Mouse (Mus musculus) cortical plate, adult 2 months (tissue): Measurements from ENCODE around the gene Pcsk2. TPM values are rescaled to one million over a fixed set of nuclear protein-coding genes. Genes with fewer than 3 reads are reported as not detected.

Experiments
- H3K27ac ChIP-seq: fragments of 200-500 bp; 2 replicates; pipeline ENCODE4 v1.5.1; 2012; ENCODE audit warnings: low read length, control low read depth, inconsistent platforms; ENCODE audit not compliant: insufficient read depth
- H3K4me1 ChIP-seq: fragments of 200-500 bp; 2 replicates; pipeline ENCODE4 v1.6.1; 2011; ENCODE audit warnings: low read length; ENCODE audit not compliant: control insufficient read depth, insufficient read depth
- H3K4me3 ChIP-seq: fragments of 200-500 bp; 2 replicates; pipeline ENCODE4 v1.5.1; 2011; ENCODE audit warnings: mild to moderate bottlenecking, low read length, control low read depth; ENCODE audit not compliant: insufficient read depth
- CTCF ChIP-seq: fragments of 200-500 bp; IDR thresholded peaks from 2 replicates; pipeline ENCODE4 v1.5.1; 2011; ENCODE audit warnings: mild to moderate bottlenecking, control low read depth, low read length; ENCODE audit not compliant: insufficient read depth; ENCODE audit errors: extremely low read depth
- POLR2A ChIP-seq: fragments of 200-500 bp; IDR thresholded peaks from 2 replicates; pipeline ENCODE4 v1.6.1; 2011; ENCODE audit warnings: mild to moderate bottlenecking, low read length, control low read depth; ENCODE audit not compliant: insufficient read depth; ENCODE audit errors: extremely low read depth
- polyA plus RNA-seq: library from polyadenylated mRNA; depleted of rRNA; stranded (reverse); fragments of >200 nt; gene quantifications from 2 replicates; pipeline ENCODE4 v1.2.3, GENCODE M21; 2012

The Pcsk2 gene
- polyA plus RNA-seq, 1 experiment, result 188 TPM

GRCm38 (mm10) chr2:143623916-143624315 lies 78.0 kb downstream of the Pcsk2 start:
- TF ChIP-seq POLR2A (no peak), CTCF (no peak)
- peak overlapping the region; percentile 89 for H3K27ac ChIP-seq
- no peak overlapping the region for H3K4me3 ChIP-seq
- H3K4me1 ChIP-seq, result peaks cover 13% of the 10 kb centered on the region

GRCm38 (mm10) chr2:143643305-143643704 lies 97.3 kb downstream of the Pcsk2 start:
- TF ChIP-seq POLR2A (no peak), CTCF (no peak)
- Histone ChIP-seq H3K4me1 (peaks cover 3% of the 10 kb centered on the region; the same call in 1 of the 2 replicates), H3K27ac (peak overlapping the region; percentile 71), H3K4me3 (no peak overlapping the region)

- H3K4me1 ChIP-seq, result peaks cover 3% of the 10 kb centered on the region; the same call in 1 of the 2 replicates
- TF ChIP-seq CTCF, result no peak
- no peak for TF ChIP-seq POLR2A
- no peak overlapping the region for H3K4me3 ChIP-seq
- H3K27ac ChIP-seq, result no peak overlapping the region
Measured at GRCm38 (mm10) chr2:143644374-143644773, 98.4 kb downstream of the Pcsk2 start.

- Histone ChIP-seq H3K4me3 (no peak overlapping the region), H3K4me1 (peaks cover 3% of the 10 kb centered on the region; the same call in 1 of the 2 replicates), H3K27ac (no peak overlapping the region)
- TF ChIP-seq CTCF, result no peak
- no peak for TF ChIP-seq POLR2A
Measured at GRCm38 (mm10) chr2:143646001-143646400, 100.0 kb downstream of the Pcsk2 start.

GRCm38 (mm10) chr2:143654621-143655020 lies 108.7 kb downstream of the Pcsk2 start:
- H3K4me1 ChIP-seq, result peaks cover 7% of the 10 kb centered on the region
- no peak for TF ChIP-seq CTCF
- TF ChIP-seq POLR2A, result no peak
- no peak overlapping the region for H3K4me3 ChIP-seq
- no peak overlapping the region for H3K27ac ChIP-seq

- TF ChIP-seq CTCF, result no peak
- no peak for TF ChIP-seq POLR2A
- Histone ChIP-seq H3K4me1 (peaks cover 9% of the 10 kb centered on the region), H3K4me3 (no peak overlapping the region), H3K27ac (no peak overlapping the region)
Measured at GRCm38 (mm10) chr2:143656968-143657367, 111.0 kb downstream of the Pcsk2 start.

GRCm38 (mm10) chr2:143666785-143667184 lies 120.8 kb downstream of the Pcsk2 start:
- TF ChIP-seq POLR2A (no peak), CTCF (no peak)
- Histone ChIP-seq H3K27ac (no peak overlapping the region), H3K4me1 (no peaks in the 10 kb centered on the region), H3K4me3 (no peak overlapping the region)

GRCm38 (mm10) chr2:143677869-143678268 lies 131.9 kb downstream of the Pcsk2 start:
- H3K4me3 ChIP-seq, result no peak overlapping the region
- H3K4me1 ChIP-seq, result peaks cover 23% of the 10 kb centered on the region
- H3K27ac ChIP-seq, result peak overlapping the region; percentile 39; the same call in 1 of the 2 replicates
- TF ChIP-seq POLR2A, result no peak
- no peak for TF ChIP-seq CTCF

GRCm38 (mm10) chr2:143679513-143679912 lies 133.6 kb downstream of the Pcsk2 start:
- TF ChIP-seq POLR2A, result no peak
- TF ChIP-seq CTCF, result no peak
- H3K27ac ChIP-seq, result no peak overlapping the region

GRCm38 (mm10) chr2:143681873-143682555 lies 136.1 kb downstream of the Pcsk2 start:
- Histone ChIP-seq H3K4me1 (peaks cover 32% of the 10 kb centered on the region), H3K4me3 (no peak overlapping the region), H3K27ac (peak overlapping the region; percentile 73; the same call in 1 of the 2 replicates)
- no peak for TF ChIP-seq CTCF
- no peak for TF ChIP-seq POLR2A

More at GRCm38 (mm10) chr2:143679513-143679912, 133.6 kb downstream of the Pcsk2 start:
- Histone ChIP-seq H3K4me1 (peaks cover 29% of the 10 kb centered on the region), H3K4me3 (no peak overlapping the region)
